Mouse (Mus musculus): ENCODE results near the gene Nes.
A peak's percentile ranks its signal among the peaks of the same experiment; 100 is the strongest.

Gene Nes

GRCm38 (mm10) chr3:88022322-88023191 is 51.7 kb downstream of the Nes start:
- peak; percentile 79 to 87 for DNase-seq (ENCODE audit: low spot score in 2 of 2)

- no peak for DNase-seq (ENCODE audit: low spot score in 2 of 2)
Measured at GRCm38 (mm10) chr3:88023192-88024074, 52.6 kb downstream of the Nes start.

GRCm38 (mm10) chr3:88026823-88027222 is 55.9 kb downstream of the Nes start:
- no peak for DNase-seq (ENCODE audit: low spot score in 2 of 2)

GRCm38 (mm10) chr3:88027434-88028186 is 56.7 kb downstream of the Nes start, which contains the start of gene Hapln2:
Gene Hapln2 (minus strand): TSS chr3:88027583.
- no peak for DNase-seq (ENCODE audit: low spot score in 2 of 2)
